Mouse (Mus musculus) monocyte, adult 5-6 weeks (primary cell): ENCODE measurements around the gene Xcl1. TPM values are rescaled to one million over a fixed set of nuclear protein-coding genes. Genes with fewer than 3 reads are reported as not detected.

Experiments
- ATAC-seq: fragments of 153-309, 156-312 bp; replicated peaks from 2 replicates; pipeline ENCODE4 v1.8.0; 2017; ENCODE audit warnings: mild to moderate bottlenecking; ENCODE audit not compliant: low TSS enrichment, insufficient number of reproducible peaks, severe bottlenecking, poor library complexity, low FRiP score
- total RNA-seq: library from RNA; stranded (forward); fragments of 200-1000, 200-491, 200-594 nt; gene quantifications from 3 replicates; pipeline ENCODE4 v1.2.3, GENCODE M21; 2017

The Xcl1 gene
- total RNA-seq, 1 experiment from 2014 or later = 80.5 TPM

DNA sequence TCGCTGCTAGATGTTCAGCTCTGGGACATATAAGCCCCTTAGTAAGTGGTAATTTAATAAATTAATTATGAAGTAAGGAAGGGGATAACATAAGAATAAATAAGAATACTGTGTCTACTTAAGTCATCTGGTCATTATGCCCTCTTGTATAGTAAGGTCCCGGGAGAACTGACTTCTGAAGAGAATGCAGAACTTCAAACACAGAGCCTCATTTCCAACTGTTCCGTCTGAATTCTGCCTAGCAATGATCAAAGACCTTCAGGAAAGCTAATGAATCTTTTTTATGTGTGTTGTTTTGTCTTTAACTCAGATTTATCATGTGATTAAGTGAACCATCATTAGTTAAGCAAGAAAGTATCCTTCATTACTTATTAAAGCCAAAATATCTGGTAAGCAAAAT lies 5.3 kb downstream of the Xcl1 start:
- ATAC-seq = no peak

DNA sequence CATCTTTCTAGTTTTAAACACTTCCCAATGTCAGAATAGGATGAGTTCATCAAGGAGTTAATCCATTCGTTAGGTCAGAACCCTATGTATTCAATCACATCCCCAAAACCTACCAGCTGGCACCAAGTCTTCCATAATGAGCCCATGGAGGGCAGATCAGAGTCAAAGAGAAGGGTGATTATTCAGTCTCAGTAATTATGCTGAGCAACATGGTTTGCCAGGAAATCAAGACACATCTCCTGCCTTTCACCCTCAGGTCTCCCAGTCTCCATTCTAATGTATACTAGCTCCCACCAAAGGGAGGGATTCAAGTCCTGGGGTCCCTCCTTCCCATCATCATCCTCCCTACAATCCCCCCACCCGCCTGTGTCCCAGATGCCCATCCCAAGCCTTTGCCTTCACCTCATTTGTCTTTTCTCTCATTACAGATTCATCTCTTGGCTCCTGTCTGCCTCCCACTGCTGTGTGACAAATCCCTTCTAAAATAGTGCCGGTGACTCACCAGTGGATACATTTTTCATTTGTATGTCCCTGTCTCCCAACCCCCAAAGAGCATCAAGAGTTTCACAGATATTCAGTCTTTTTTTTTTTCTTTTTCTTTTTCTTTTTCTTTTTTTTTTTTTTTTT lies 8.7 kb downstream of the Xcl1 start:
- ATAC-seq = no peak

DNA sequence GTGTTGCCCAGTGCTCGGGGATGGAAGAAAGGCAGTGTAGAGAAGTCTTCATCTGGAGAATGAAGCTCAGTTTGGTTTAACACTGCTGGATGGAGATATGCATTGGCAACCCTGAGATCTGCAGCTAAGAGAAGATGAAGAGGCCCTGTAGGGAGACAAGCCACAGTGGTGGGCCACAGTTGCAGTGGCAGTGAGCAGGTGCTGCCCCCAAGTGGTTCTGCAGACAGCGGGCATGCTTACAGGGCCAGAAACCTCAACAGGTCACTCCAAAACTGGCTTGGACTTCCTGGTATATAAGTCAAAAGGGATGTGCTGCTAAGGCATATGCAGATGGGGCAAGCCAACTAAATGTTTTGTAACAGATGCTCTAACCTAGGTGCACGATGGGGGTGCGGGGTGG lies 30.3 kb downstream of the Xcl1 start:
- ATAC-seq = no peak

DNA sequence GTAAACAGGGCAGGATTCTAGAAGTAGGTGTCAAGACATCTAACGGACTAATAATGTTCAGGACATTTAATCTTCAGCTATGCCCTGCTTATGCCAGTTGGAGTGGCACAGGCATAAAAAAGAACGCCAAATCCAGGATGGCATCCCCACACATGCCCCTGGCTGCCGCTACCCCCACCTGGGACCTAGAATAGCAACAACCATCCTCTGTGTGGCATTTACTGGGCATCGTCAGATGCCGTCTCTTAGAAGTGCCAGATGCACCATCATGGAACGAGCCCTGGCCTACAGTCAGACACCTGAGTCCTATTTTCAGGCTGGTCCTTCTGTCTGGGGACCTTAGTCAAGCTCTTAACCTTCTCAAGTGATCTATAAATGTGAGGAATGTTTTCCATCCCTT lies 34.6 kb downstream of the Xcl1 start:
- no peak for ATAC-seq

DNA sequence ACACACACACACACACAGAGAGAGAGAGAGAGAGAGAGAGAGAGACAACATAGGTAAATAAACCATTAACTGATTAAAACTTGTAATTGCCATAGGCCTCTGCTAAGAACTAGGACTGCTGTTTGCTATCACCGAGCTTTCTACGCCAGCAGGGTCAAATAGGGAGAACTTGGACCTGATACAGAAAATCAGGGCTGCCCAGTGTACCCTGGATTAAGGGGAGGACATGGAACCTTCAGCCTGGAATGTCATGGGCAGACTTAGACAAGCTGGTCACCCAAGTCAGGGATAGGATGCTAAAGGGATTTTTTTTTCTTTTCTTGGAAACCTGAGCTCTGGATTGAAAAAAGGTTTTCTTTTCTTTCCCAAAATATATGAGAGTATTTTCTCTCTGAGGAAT lies 35.1 kb downstream of the Xcl1 start:
- no peak for ATAC-seq

DNA sequence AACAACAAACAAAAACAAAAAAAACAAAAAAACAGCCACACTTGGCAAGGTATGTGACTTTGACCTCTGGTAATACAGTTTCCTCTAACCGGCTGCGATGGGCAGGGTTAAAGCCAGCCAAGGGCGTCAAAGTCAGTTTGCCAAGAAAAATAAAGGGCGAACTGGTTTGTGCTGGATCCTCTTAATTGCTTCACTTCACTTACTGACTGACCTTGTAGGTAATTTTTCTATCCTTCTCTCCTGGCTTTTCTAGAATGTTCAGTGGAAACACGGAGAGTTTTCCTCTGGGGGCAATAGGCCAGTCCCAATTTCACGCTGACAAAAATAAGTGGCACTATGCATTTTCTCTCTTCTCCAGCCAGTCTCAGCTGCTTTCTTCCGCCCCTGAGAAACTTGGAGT lies 35.8 kb downstream of the Xcl1 start:
- ATAC-seq = no peak

DNA sequence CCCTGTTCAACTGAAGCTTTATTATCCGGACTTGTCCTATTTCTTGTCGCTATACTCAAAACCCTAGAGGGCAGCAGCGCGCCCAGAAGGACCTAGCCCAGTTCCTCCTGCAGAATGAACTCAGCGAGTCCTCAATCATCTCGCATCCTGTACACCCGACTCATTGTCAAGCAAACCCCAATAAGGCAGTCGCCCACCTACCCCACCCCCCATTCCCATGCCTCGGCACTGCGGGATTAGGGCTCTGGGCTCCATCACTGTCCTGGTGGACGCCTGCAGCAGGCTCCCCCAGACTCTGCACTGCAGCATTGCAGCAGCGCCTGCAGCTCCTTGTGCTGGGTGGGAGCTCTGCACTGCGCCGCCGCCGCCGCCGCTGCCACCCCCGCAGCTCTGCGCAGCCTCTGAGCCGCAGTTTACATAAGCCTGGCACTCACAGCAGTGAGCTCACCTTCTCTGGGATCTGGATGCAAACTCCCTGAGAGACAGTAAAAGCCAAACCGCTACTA lies 36.4 kb downstream of the Xcl1 start:
- ATAC-seq = no peak; the same call in 1 of the 2 replicates

DNA sequence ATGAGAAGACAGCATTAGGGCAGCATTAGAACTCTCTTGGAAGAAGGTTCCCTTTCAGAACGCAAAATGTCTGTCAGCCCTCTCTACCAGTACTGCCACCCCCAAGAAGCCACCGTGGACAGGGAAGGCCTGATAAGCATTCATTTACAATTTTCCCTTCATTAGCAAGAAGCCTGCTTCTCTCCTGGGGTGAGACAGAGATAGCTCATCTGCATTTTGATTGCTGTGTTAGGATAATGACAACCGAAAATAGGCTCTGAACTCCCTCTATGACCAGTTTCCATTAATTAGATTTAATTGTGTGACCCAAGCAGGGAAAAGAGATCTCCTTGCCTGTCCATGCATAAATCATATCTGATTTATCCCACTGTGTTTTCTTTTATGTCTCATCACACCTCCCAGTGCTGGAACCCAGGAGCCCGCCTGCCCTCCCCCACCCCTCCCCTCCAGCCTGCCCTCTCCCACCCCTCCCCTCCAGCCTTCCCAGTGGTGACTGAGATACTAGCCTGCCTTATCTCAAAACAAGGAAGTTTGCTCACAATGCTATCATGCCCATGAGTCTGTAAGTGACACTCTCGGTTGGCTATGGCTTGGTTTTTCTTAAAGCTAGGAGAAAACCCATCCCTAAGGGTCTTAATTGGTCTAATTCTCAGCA lies 38.0 kb downstream of the Xcl1 start:
- ATAC-seq = no peak

DNA sequence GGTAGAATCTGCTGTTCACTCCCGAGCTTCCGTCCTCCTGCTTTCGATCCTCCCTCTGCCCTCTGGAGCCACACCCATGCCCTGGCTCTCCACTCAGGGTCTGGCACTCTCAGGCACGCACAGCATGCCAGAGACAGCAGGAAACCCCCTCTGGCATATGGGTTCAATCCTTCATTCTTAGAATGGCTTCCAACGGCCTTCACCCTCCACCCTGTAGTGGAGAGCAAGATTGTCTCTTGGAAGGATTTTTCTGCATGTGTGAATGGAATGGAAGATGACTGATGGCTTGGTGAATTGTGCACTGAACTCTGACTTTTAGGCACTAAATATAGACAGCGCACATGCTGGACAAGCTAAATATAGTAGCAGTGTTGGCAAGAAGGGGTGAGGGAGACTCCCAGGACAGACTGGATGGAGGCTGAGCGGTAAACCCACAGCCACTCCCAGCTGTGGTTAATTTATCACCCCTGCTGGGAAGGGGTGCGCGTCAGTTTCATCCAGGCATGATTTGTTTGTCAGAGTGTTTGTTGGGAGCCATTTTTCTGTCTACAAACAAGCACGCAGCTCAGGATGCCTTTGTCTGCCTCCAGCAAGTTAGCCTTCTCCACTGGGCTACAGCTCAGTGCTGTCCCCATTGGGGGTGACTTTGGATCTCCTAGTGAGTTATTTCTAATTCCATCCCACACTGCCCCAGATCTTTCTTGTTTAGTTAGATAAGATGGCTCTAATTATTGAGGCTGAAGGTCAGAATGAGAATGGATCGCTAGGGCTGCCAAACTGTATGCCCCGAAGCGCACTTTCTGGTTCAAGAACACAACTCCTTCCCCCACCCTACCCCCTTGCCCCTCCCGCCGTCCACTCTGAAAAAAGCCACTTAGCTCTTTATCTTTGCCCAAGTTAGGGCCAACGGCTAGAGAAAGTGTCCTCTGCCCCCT lies 38.8 kb downstream of the Xcl1 start:
- ATAC-seq = no peak

DNA sequence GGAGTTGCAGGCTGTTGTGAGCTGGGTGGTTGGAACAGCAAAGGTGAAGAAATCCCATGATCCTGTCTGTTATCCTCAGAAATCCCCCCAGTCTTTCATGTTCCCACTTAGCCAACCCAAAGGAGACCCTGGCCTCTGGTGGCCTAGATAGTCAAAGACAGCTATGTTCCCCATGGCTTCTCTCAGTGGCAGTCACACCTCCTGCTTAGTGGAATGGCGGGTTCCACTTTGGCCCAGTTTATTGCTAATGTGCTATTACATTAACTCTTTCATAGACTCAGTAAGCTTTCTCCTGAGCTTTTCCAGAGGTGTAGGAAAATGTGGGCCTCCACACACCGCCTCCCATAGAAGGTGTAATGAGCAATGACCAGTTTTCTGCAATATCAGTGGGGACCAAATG lies 39.5 kb downstream of the Xcl1 start:
- no peak for ATAC-seq

DNA sequence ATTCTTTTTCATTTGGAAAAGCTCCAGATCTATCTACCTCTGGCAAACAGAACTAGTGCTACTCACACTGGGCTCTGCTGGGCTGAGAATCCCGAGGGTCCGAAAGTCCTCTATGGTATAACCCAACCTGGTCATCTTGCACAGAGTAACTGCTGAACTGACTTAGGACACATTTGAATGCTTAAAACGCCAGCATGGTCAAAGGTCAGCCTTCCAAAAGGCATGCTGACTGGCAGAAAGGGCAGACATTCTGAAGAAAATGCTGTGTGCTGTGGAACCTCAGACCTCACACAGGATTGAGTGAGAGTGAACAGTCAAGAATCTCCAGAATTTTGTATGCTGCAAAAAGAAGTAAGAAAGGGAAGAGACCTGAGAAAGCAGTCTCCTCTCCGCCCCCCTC lies 45.0 kb downstream of the Xcl1 start:
- ATAC-seq = no peak

DNA sequence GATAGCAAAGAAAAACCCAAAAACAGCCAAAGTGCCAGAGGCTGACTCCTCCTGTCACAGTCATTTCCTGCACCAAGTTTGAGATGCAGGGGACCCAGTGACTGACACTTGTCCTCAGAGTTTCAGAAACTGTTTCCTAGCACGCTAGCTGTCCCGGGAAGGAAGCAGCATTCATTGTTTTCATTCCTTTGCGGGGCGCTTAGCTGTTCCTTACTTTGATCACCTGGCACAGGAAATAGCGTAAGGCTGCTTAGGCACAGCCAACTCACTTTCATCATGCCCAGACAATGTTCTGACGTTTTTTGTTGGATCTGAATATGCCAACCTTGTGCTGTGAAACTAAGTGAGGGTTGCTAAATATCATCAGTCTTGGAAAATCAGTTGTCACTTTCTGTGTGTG lies 46.8 kb downstream of the Xcl1 start:
- ATAC-seq = no peak

DNA sequence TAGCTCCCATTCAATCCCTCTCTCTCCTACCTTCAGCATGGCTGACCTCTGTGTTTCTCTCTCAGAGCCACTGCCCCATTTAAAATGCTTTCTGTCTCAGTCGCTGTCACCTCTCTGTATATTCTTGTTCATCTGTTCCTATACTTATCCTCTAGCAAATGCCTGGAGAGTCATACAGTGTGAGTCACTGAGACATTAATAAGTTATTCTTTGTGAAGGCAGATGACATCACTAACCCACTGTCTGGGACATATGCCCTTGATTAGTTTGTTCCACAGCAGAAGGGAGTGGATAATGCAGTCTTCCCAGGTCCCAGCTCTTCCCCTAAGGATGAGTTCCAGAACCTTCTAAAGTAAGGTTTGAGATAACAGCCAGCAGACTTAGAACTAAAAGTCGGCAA lies 47.6 kb downstream of the Xcl1 start:
- ATAC-seq = no peak

DNA sequence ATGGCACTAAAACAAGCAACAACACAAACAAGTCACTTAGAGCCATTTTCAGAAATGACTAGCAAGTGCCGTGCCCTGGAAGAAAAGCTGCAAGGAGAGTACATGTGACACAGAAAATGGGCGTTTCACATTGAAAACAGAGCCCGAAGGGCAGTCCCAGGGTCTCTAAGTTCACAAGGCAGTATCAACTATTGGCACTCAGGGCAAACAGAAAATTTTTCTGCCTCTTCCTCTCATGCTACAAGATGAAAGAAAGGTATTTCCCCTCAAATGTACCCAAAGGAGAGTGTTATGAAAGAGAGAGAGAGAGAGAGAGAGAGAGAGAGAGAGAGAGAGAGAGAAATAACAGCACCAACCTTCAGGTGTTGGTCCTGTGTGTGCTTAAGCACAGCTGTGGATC lies 53.4 kb downstream of the Xcl1 start:
- ATAC-seq = no peak

Other genes starting within 250 kb of the Xcl1 start
- gene Dpt, start 138.9 kb downstream of the Xcl1 start, total RNA-seq = not detected in 3 replicates
- gene Tbx19, start 225.2 kb upstream of the Xcl1 start, total RNA-seq = not detected in 3 replicates